Mouse (Mus musculus) layer of hippocampus, adult 2 months (tissue): ENCODE data around the gene Lor. TPM values are rescaled to one million over a fixed set of nuclear protein-coding genes. Genes with fewer than 3 reads are reported as not detected.

Experiments used
- DNase-seq, 2 experiments: peaks; one replicate each; pipeline ENCODE4 v3.0.0; 2022; ENCODE audit warnings: low spot score in 2 of 2
- H3K27ac ChIP-seq: fragments of 200-600 bp; 2 replicates; pipeline ENCODE4 v1.8.1; 2022
- H3K4me3 ChIP-seq: fragments of 200-600 bp; 2 replicates; pipeline ENCODE4 v1.8.1; 2022; ENCODE audit warnings: mild to moderate bottlenecking
- CTCF ChIP-seq: fragments of 200-600 bp; conservative IDR thresholded peaks from 2 replicates; pipeline ENCODE4 v1.8.1; 2022; ENCODE audit warnings: antibody characterized with exemption, mild to moderate bottlenecking, moderate library complexity
- long read RNA-seq, 2 experiments: library from polyadenylated mRNA; stranded (forward); transcript quantifications; one replicate each; pipeline ENCODE4 v2.0.0; 2021; ENCODE audit warnings: borderline mapping rate in 2 of 2
- microRNA-seq, 2 experiments: library from miRNA; unstranded; fragments of <30 nt; microRNA quantifications; one replicate each; pipeline ENCODE4 v1.2.0; 2021
- total RNA-seq, 2 experiments: library from RNA; stranded (reverse); gene quantifications; 2 replicates each; pipeline ENCODE4 v1.2.3; 2021

Lor gene
- 1 to 10 TPM; 3.5 to 3.6 TPM for total RNA-seq
- long read RNA-seq, experiment 1, partial matches to known transcripts = 0 of 34 reads
- long read RNA-seq, experiment 1, other reads (novel, unspliced or antisense) = 34 of 34 reads
- long read RNA-seq, experiment 2, partial matches to known transcripts = 34 of 34 reads
- long read RNA-seq, experiment 2, other reads (novel, unspliced or antisense) = 0 of 34 reads

- TF ChIP-seq CTCF = no peak
- peak within 1 kb of the TSS; percentile 94; the same call in 1 of the 2 replicates for H3K27ac ChIP-seq
- no peak for DNase-seq
- H3K4me3 ChIP-seq = peak within 1 kb of the TSS; percentile 71
Observed at GRCm38 (mm10) chr3:92083042-92083441, at the start of gene Lor. TSS of gene Lor (minus strand) at chr3:92083142.

GRCm38 (mm10) chr3:92123847-92124246, 40.9 kb upstream of the Lor start, which contains the start of gene Prr9:
TSS of gene Prr9 (minus strand) at chr3:92123947.
- TF ChIP-seq CTCF = no peak
- no peak within 1 kb of the TSS for H3K4me3 ChIP-seq
- no peak within 1 kb of the TSS for H3K27ac ChIP-seq
- DNase-seq = no peak

- no peak overlapping the region for H3K27ac ChIP-seq
- no peak for DNase-seq
- no peak overlapping the region for H3K4me3 ChIP-seq
- TF ChIP-seq CTCF = no peak
Observed at GRCm38 (mm10) chr3:92120902-92121301, 38.0 kb upstream of the Lor start.

- H3K4me3 ChIP-seq = no peak overlapping the region
- H3K27ac ChIP-seq = no peak overlapping the region
- DNase-seq = peak; percentile 5 to 18
- peak; percentile 74 for TF ChIP-seq CTCF
Observed at GRCm38 (mm10) chr3:92117930-92118329, 35.0 kb upstream of the Lor start.

GRCm38 (mm10) chr3:92111526-92111925, 28.6 kb upstream of the Lor start:
- no peak for DNase-seq
- TF ChIP-seq CTCF = no peak
- Histone ChIP-seq H3K4me3 (no peak overlapping the region), H3K27ac (no peak overlapping the region)

GRCm38 (mm10) chr3:92110790-92111189, 27.8 kb upstream of the Lor start:
- no peak for DNase-seq
- Histone ChIP-seq H3K27ac (no peak overlapping the region), H3K4me3 (no peak overlapping the region)
- TF ChIP-seq CTCF = no peak

- DNase-seq = peak in 1 of 2 experiments; percentile 25
- Histone ChIP-seq H3K4me3 (no peak overlapping the region), H3K27ac (no peak overlapping the region)
- TF ChIP-seq CTCF = peak; percentile 79
Observed at GRCm38 (mm10) chr3:92106582-92106981, 23.6 kb upstream of the Lor start.

GRCm38 (mm10) chr3:92081285-92081931, 1.5 kb downstream of the Lor start:
- Histone ChIP-seq H3K27ac (peak overlapping the region; percentile 94), H3K4me3 (peak overlapping the region; percentile 71)
- peak; percentile 21 to 22 for DNase-seq
- TF ChIP-seq CTCF = no peak

GRCm38 (mm10) chr3:92080462-92081284, 2.3 kb downstream of the Lor start:
- TF ChIP-seq CTCF = peak; percentile 46
- Histone ChIP-seq H3K4me3 (peak overlapping the region; percentile 71), H3K27ac (peak overlapping the region; percentile 94)
- peak; percentile 50 to 53 for DNase-seq

GRCm38 (mm10) chr3:92050382-92051054, 32.4 kb downstream of the Lor start:
- Histone ChIP-seq H3K27ac (no peak overlapping the region), H3K4me3 (no peak overlapping the region)
- TF ChIP-seq CTCF = peak; percentile 85
- DNase-seq = peak in 1 of 2 experiments; percentile 57

- Histone ChIP-seq H3K4me3 (no peak overlapping the region), H3K27ac (no peak overlapping the region)
- no peak for TF ChIP-seq CTCF
- no peak for DNase-seq
Observed at GRCm38 (mm10) chr3:92033892-92034291, 49.0 kb downstream of the Lor start.

- H3K27ac ChIP-seq = no peak overlapping the region
- no peak for TF ChIP-seq CTCF
- DNase-seq = no peak
- no peak overlapping the region for H3K4me3 ChIP-seq
Observed at GRCm38 (mm10) chr3:92033203-92033602, 49.7 kb downstream of the Lor start.

Small RNA genes lying within 50 kb of the gene (microRNA-seq; reads per million reads assigned to microRNA genes)
- 0 reads per million in 2 experiments for gene Gm25145

Other genes starting within 250 kb of the Lor start
- not detected for gene Pglyrp3, start 68.6 kb downstream of the Lor start, total RNA-seq
- not detected for gene Prr9, start 40.8 kb upstream of the Lor start, total RNA-seq
- gene Lelp1, start 59.6 kb upstream of the Lor start, total RNA-seq = not detected
- gene Sprr2a1, start 132.7 kb upstream of the Lor start, total RNA-seq = not detected
- gene Sprr2a2, start 132.8 kb upstream of the Lor start, total RNA-seq = not detected
- not detected for gene Sprr2a3, start 202.3 kb upstream of the Lor start, total RNA-seq
- not detected for gene Sprr2b, start 233.5 kb upstream of the Lor start, total RNA-seq